Mouse (Mus musculus): Measurements from ENCODE around the gene Rcc2. TPM values are rescaled to one million over a fixed set of nuclear protein-coding genes. Genes with fewer than 3 reads are reported as not detected.
A peak's percentile ranks its signal among the peaks of the same experiment; 100 is the strongest.

Gene Rcc2
- polyA plus RNA-seq, 1 experiment from 2014 or later: 7.7 TPM

DNA sequence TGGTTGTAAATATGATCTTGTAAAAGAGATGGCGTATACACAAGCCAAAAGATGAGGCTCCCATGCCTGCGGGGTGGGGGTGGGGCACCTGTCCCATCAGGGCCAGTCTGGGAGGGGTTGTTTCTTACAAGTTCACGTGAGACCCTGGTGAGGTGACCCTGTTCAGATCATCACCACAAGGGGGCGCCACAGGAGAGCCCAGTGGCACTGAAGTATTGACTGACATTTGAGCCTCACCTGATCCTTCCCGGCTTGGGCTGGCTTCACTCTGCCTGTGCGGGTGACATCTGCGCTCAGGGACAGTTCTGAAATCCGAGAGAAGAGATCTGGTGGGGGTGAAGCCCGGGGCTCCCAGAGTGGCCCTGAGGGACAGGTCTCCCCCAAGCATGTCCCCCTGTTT is 62.8 kb downstream of the Rcc2 start:
- no peaks in the 10 kb centered on the region for H3K9me3 ChIP-seq (ENCODE audit: control insufficient read depth, low read length)
- no peaks in the 10 kb centered on the region for H3K27me3 ChIP-seq (replicated peaks; ENCODE audit: control insufficient read depth, insufficient read depth, low read length)
- H3K36me3 ChIP-seq (ENCODE audit: control insufficient read depth, insufficient read depth, low read length): no peaks in the 10 kb centered on the region
- H3K9ac ChIP-seq (ENCODE audit: low read depth, low read length): no peak overlapping the region
- no peak overlapping the region for H3K4me2 ChIP-seq (ENCODE audit: low read length)
- H3K4me3 ChIP-seq (ENCODE audit: low read length): no peak overlapping the region
- no peak overlapping the region for H3K27ac ChIP-seq (ENCODE audit: low read depth, low read length)
- no peaks in the 10 kb centered on the region for H3K4me1 ChIP-seq (ENCODE audit: control insufficient read depth, insufficient read depth, low read depth, low read length)
- WGBS: 13% methylated on average over 9 of the region's 9 CpGs
- ATAC-seq: no peak

DNA sequence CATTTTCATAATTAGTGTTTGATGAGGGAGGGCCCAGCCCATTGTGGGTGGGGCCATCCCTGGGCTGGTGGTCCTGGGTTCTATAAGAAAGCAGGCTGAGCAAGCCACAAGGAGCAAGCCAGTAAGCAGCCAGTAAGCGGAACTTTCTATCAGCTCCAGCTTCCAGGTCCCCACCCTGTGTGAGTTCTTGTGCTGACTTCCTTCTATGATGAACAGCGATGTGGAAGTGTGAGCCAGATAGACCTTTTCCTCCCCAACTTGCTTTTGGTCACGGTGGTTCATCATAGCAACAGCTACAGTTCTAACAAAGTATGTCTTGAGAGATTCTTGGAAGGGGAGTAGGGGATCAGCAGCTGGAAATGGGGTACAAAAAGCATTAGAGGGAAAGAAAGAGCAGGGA is 65.6 kb downstream of the Rcc2 start:
- Histone ChIP-seq H3K9ac (ENCODE audit: low read depth, low read length) (no peak overlapping the region), H3K36me3 (ENCODE audit: control insufficient read depth, insufficient read depth, low read length) (no peaks in the 10 kb centered on the region), H3K27me3 (replicated peaks; ENCODE audit: control insufficient read depth, insufficient read depth, low read length) (no peaks in the 10 kb centered on the region), H3K27ac (ENCODE audit: low read depth, low read length) (no peak overlapping the region), H3K4me2 (ENCODE audit: low read length) (no peak overlapping the region), H3K9me3 (ENCODE audit: control insufficient read depth, low read length) (no peaks in the 10 kb centered on the region), H3K4me3 (ENCODE audit: low read length) (no peak overlapping the region), H3K4me1 (ENCODE audit: control insufficient read depth, insufficient read depth, low read depth, low read length) (no peaks in the 10 kb centered on the region)
- WGBS: 81% methylated on average over 3 of the region's 3 CpGs
- no peak for ATAC-seq

DNA sequence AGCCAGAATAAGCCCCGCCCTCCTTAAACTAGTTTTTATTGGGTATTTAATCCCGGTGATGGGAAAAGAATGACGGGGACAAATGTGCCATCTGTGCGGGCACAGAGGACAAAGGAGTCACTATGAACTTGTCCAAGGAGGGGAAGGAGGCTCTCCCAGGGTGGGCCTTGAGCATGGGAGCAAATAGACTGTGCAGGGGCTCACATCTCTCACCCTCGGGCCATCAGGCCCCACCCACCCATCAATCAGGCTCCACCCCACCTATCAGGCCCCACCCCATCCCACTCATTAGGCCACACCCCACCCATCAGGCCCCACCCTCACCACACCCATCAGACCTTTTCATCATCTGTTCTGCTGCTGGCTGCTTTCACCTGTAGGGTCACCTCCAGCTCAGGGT is 68.6 kb downstream of the Rcc2 start:
- H3K4me2 ChIP-seq (ENCODE audit: low read length): no peak overlapping the region
- H3K36me3 ChIP-seq (ENCODE audit: control insufficient read depth, insufficient read depth, low read length): no peaks in the 10 kb centered on the region
- no peak overlapping the region for H3K27ac ChIP-seq (ENCODE audit: low read depth, low read length)
- H3K4me3 ChIP-seq (ENCODE audit: low read length): no peak overlapping the region
- no peaks in the 10 kb centered on the region for H3K9me3 ChIP-seq (ENCODE audit: control insufficient read depth, low read length)
- no peak overlapping the region for H3K9ac ChIP-seq (ENCODE audit: low read depth, low read length)
- no peaks in the 10 kb centered on the region for H3K27me3 ChIP-seq (replicated peaks; ENCODE audit: control insufficient read depth, insufficient read depth, low read length)
- ATAC-seq: no peak
- WGBS: 81% methylated on average over 5 of the region's 5 CpGs
- H3K4me1 ChIP-seq (ENCODE audit: control insufficient read depth, insufficient read depth, low read depth, low read length): no peaks in the 10 kb centered on the region

DNA sequence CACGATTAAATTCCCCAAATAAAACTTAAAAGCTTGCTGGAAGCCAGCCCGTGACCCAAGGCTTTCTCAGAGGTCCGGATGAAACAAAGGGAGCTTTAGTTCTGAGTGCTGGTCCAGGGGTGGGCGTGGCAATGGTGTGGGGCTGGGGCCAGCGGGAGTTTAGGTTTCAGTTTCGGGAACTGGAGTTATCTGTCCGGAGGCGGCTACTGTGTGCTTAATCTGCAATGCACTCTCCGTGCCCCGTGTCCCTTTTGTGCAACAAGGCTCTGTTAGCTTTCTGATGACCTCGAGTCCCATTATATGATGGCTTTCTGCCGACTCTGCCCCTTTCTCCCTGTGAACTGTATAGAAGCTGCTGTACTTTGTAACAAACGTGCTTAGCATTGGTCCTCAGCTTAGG is 70.1 kb downstream of the Rcc2 start:
- Histone ChIP-seq H3K4me1 (ENCODE audit: control insufficient read depth, insufficient read depth, low read depth, low read length) (no peaks in the 10 kb centered on the region), H3K27me3 (replicated peaks; ENCODE audit: control insufficient read depth, insufficient read depth, low read length) (no peaks in the 10 kb centered on the region), H3K27ac (ENCODE audit: low read depth, low read length) (no peak overlapping the region), H3K9ac (ENCODE audit: low read depth, low read length) (no peak overlapping the region), H3K36me3 (ENCODE audit: control insufficient read depth, insufficient read depth, low read length) (no peaks in the 10 kb centered on the region), H3K4me3 (ENCODE audit: low read length) (no peak overlapping the region), H3K4me2 (ENCODE audit: low read length) (peak overlapping the region; percentile 39), H3K9me3 (ENCODE audit: control insufficient read depth, low read length) (no peaks in the 10 kb centered on the region)
- ATAC-seq: no peak
- WGBS: 8% methylated on average over 13 of the region's 13 CpGs

DNA sequence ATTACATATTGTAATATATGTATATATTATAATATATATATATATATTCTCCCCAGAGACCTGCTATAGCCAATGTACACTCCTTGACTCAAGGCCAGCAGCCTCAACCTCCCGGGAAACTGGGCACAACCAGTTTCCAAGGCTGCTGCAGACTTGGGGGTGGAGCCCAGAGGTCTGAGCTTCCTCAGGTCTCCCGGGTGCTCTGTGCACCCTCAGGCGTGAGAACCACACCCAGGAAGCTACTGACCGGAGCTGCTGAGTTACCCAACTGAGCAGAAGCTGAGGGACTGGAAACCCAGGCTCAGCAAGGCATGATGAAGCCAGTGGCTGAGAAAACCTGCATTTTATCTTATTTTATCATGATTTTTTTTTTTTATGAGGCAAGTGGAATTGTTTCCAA is 70.8 kb downstream of the Rcc2 start:
- Histone ChIP-seq H3K27me3 (replicated peaks; ENCODE audit: control insufficient read depth, insufficient read depth, low read length) (no peaks in the 10 kb centered on the region), H3K27ac (ENCODE audit: low read depth, low read length) (no peak overlapping the region), H3K4me1 (ENCODE audit: control insufficient read depth, insufficient read depth, low read depth, low read length) (no peaks in the 10 kb centered on the region), H3K36me3 (ENCODE audit: control insufficient read depth, insufficient read depth, low read length) (no peaks in the 10 kb centered on the region), H3K4me3 (ENCODE audit: low read length) (no peak overlapping the region), H3K4me2 (ENCODE audit: low read length) (no peak overlapping the region), H3K9me3 (ENCODE audit: control insufficient read depth, low read length) (no peaks in the 10 kb centered on the region), H3K9ac (ENCODE audit: low read depth, low read length) (no peak overlapping the region)
- WGBS: 58% methylated on average over 4 of the region's 4 CpGs
- ATAC-seq: no peak

Small RNA genes lying within 50 kb of the gene (microRNA-seq; reads per million reads assigned to microRNA genes)
- not detected for gene Gm23045
- gene Gm25951: not detected

Other genes with a start within 250 kb of the Rcc2 start
- 20.7 and 24.5 TPM in 2 replicates for gene Arhgef10l, start 34.5 kb upstream of the Rcc2 start, polyA plus RNA-seq (2015; fragmentation: Nextera tagmentation; extraction: Ambion mirVana)
- 0.06 TPM in 1 of 2 replicates, not detected in the other for gene Padi6, start 42.1 kb downstream of the Rcc2 start, polyA plus RNA-seq (2015; fragmentation: Nextera tagmentation; extraction: Ambion mirVana)
- gene Padi4, start 73.7 kb downstream of the Rcc2 start, polyA plus RNA-seq (2015; fragmentation: Nextera tagmentation; extraction: Ambion mirVana): 0.14 TPM in 1 of 2 replicates, not detected in the other
- gene Padi3, start 110.1 kb downstream of the Rcc2 start, polyA plus RNA-seq (2015; fragmentation: Nextera tagmentation; extraction: Ambion mirVana): 0.05 TPM in 1 of 2 replicates, not detected in the other
- gene Padi1, start 145.2 kb downstream of the Rcc2 start, polyA plus RNA-seq (2015; fragmentation: Nextera tagmentation; extraction: Ambion mirVana): not detected in 2 replicates
- 2.4 and 2.7 TPM in 2 replicates for gene Padi2, start 205.8 kb downstream of the Rcc2 start, polyA plus RNA-seq (2015; fragmentation: Nextera tagmentation; extraction: Ambion mirVana)